In genomic region chr12:73111561-73112325, GRCm38 (mm10) we compare ENCODE assay signal across 8 mouse cellular contexts. TPM values are rescaled to one million over a fixed set of nuclear protein-coding genes. Genes with fewer than 3 reads are reported as not detected.
DNase-seq lines count a peak whose midpoint lies in the region; ATAC-seq and TF ChIP-seq lines count a peak whose summit lies in the region.

No protein-coding gene starts in this region.

- no peak for TF ChIP-seq POLR2A in embryonic fibroblast, embryonic 13.5 days (IDR thresholded peaks at IDR 0.05; ENCODE audit: low read depth, low read length)

- H3K4me2 ChIP-seq in heart, embryonic 11.5 days, result peak overlapping the region; percentile 99
- H3K4me2 ChIP-seq in limb, embryonic 11.5 days (ENCODE audit: low read depth, severe bottlenecking), result peak overlapping the region; percentile 95
- peak overlapping the region; percentile 100 for H3K4me2 ChIP-seq in midbrain, embryonic 13.5 days (replicated peaks)

- TF ChIP-seq CTCF in embryonic fibroblast, embryonic 13.5 days (IDR thresholded peaks at IDR 0.05; ENCODE audit: borderline replicate concordance, insufficient read depth, low read length), result no peak

- H3K27ac ChIP-seq in heart, embryonic 11.5 days (ENCODE audit: low read depth, low read length), result peak overlapping the region; percentile 77; the same call in 1 of the 2 replicates
- peak overlapping the region; percentile 76; the same call in 1 of the 2 replicates for H3K27ac ChIP-seq in embryonic fibroblast, embryonic 13.5 days (ENCODE audit: insufficient read depth, low read length)
- H3K27ac ChIP-seq in hindbrain, embryonic 10.5 days, result peak overlapping the region; percentile 92
- peak overlapping the region; percentile 99 for H3K27ac ChIP-seq in limb, embryonic 11.5 days (replicated peaks; ENCODE audit: low read depth, low read length)
- H3K27ac ChIP-seq in midbrain, embryonic 13.5 days, result no peak overlapping the region

- no peaks in the 10 kb centered on the region for H3K36me3 ChIP-seq in heart, embryonic 11.5 days (ENCODE audit: control insufficient read depth, insufficient read depth, low read length)
- peaks cover 18% of the 10 kb centered on the region for H3K36me3 ChIP-seq in hindbrain, embryonic 10.5 days
- H3K36me3 ChIP-seq in limb, embryonic 11.5 days (ENCODE audit: control insufficient read depth, insufficient read depth, low read length), result 0 out of 2 replicates have a peak, but pooled peaks cover 2% of the 10 kb centered on the region
- no peaks in the 10 kb centered on the region for H3K36me3 ChIP-seq in midbrain, embryonic 13.5 days

- no peak for DNase-seq in heart, adult 8-10 months (ENCODE audit: low spot score)
- DNase-seq in adrenal gland, adult 18-20 months (ENCODE audit: low spot score in 2 of 2), result peak; percentile 11 to 34
- peak; percentile 74 for DNase-seq in hindbrain, embryonic 10.5 days (ENCODE audit: low spot score)
- no peak for DNase-seq in limb, embryonic 11.5 days (ENCODE audit: low spot score)
- DNase-seq in urinary bladder, postnatal 36 days (ENCODE audit: low spot score in 2 of 2), result peak; percentile 30 to 34

- H3K9ac ChIP-seq in heart, embryonic 11.5 days (ENCODE audit: low read depth, low read length), result peak overlapping the region; percentile 86
- H3K9ac ChIP-seq in limb, embryonic 11.5 days (ENCODE audit: low read length), result peak overlapping the region; percentile 97
- peak overlapping the region; percentile 76 for H3K9ac ChIP-seq in midbrain, embryonic 13.5 days (replicated peaks)

- WGBS in heart, embryonic 11.5 days (ENCODE audit: insufficient replicate concordance), result under 1% methylated on average over 44 of the region's 44 CpGs
- under 1% methylated on average over 43 of the region's 44 CpGs for WGBS in hindbrain, embryonic 10.5 days
- WGBS in limb, embryonic 11.5 days, result under 1% methylated on average over 43 of the region's 44 CpGs
- WGBS in midbrain, embryonic 13.5 days, result under 1% methylated on average over 42 of the region's 44 CpGs

- no peaks in the 10 kb centered on the region for H3K27me3 ChIP-seq in heart, embryonic 11.5 days (ENCODE audit: control insufficient read depth, insufficient read depth, low read length)
- peaks cover 27% of the 10 kb centered on the region for H3K27me3 ChIP-seq in hindbrain, embryonic 10.5 days (ENCODE audit: insufficient read depth, poor library complexity, severe bottlenecking)
- no peaks in the 10 kb centered on the region for H3K27me3 ChIP-seq in limb, embryonic 11.5 days (ENCODE audit: control insufficient read depth, insufficient read depth, low read length)
- peaks cover 28% of the 10 kb centered on the region for H3K27me3 ChIP-seq in midbrain, embryonic 13.5 days

- ATAC-seq in heart, embryonic 11.5 days (replicated peaks; ENCODE audit: insufficient number of reproducible peaks, low FRiP score, low TSS enrichment), result 0 out of 2 replicates have a peak, but pooled peaks have one; percentile 28
- ATAC-seq in limb, embryonic 11.5 days (ENCODE audit: insufficient number of reproducible peaks, low FRiP score, low TSS enrichment, low read depth), result peak; percentile 22; the same call in 1 of the 2 replicates
- ATAC-seq in midbrain, embryonic 13.5 days, result peak; percentile 47

- H3K4me1 ChIP-seq in heart, embryonic 11.5 days (ENCODE audit: control insufficient read depth, insufficient read depth, low read length), result peaks cover 6% of the 10 kb centered on the region; the same call in 1 of the 2 replicates
- peaks cover 4% of the 10 kb centered on the region; the same call in 1 of the 2 replicates for H3K4me1 ChIP-seq in embryonic fibroblast, embryonic 13.5 days (ENCODE audit: control insufficient read depth, insufficient read depth, low read length)
- peaks cover 32% of the 10 kb centered on the region for H3K4me1 ChIP-seq in hindbrain, embryonic 10.5 days (replicated peaks)
- H3K4me1 ChIP-seq in limb, embryonic 11.5 days (ENCODE audit: control insufficient read depth, insufficient read depth, low read length), result peaks cover 23% of the 10 kb centered on the region
- peaks cover 22% of the 10 kb centered on the region for H3K4me1 ChIP-seq in midbrain, embryonic 13.5 days (replicated peaks)

- H3K4me3 ChIP-seq in heart, embryonic 11.5 days (ENCODE audit: low read depth, low read length), result peak overlapping the region; percentile 86
- peak overlapping the region; percentile 53 for H3K4me3 ChIP-seq in embryonic fibroblast, embryonic 13.5 days (ENCODE audit: insufficient read depth, low read length)
- H3K4me3 ChIP-seq in hindbrain, embryonic 10.5 days, result peak overlapping the region; percentile 85
- H3K4me3 ChIP-seq in limb, embryonic 11.5 days (ENCODE audit: low read depth, low read length), result peak overlapping the region; percentile 98
- H3K4me3 ChIP-seq in midbrain, embryonic 13.5 days (replicated peaks), result peak overlapping the region; percentile 75

- no peaks in the 10 kb centered on the region for H3K9me3 ChIP-seq in heart, embryonic 11.5 days (replicated peaks; ENCODE audit: control insufficient read depth, low read length)
- no peaks in the 10 kb centered on the region for H3K9me3 ChIP-seq in hindbrain, embryonic 10.5 days
- H3K9me3 ChIP-seq in limb, embryonic 11.5 days (ENCODE audit: control insufficient read depth, low read length), result no peaks in the 10 kb centered on the region
- H3K9me3 ChIP-seq in midbrain, embryonic 13.5 days, result no peaks in the 10 kb centered on the region

RNA-seq across cellular contexts. Expression of gene Six4, which starts 1.5 kb away (rescaled TPM):
- polyA plus RNA-seq in heart, embryonic 11.5 days (2014; fragmentation: Nextera tagmentation; extraction: Ambion mirVana), result 2.5 and 3.0 TPM in 2 replicates
- total RNA-seq in heart, adult 8-10 months (2022), result 1 to 10 TPM; 5.1 to 7.8 (median 6.7) TPM
- total RNA-seq in adrenal gland, adult 18-20 months (2021), result 1 to 10 TPM in 1 of 2 experiments, under 1 TPM in 1; 0.83 to 1.3 TPM
- 7.8 and 12.5 TPM in 2 replicates for polyA plus RNA-seq in embryonic fibroblast, embryonic 13.5 days (2011; ENCODE audit: insufficient read length, low read depth, missing spikeins)
- polyA plus RNA-seq in hindbrain, embryonic 10.5 days (2016; fragmentation: Nextera tagmentation; extraction: Ambion mirVana), result 5.0 and 8.6 TPM in 2 replicates
- 23.2 and 27.0 TPM in 2 replicates for polyA plus RNA-seq in limb, embryonic 11.5 days (2014; fragmentation: Nextera tagmentation; extraction: Ambion mirVana)
- 0.37 and 0.61 TPM in 2 replicates for polyA plus RNA-seq in midbrain, embryonic 13.5 days (2015; fragmentation: Nextera tagmentation; extraction: Ambion mirVana)

RNA-seq across cellular contexts. Expression of gene Mnat1, which starts 11.8 kb away (rescaled TPM):
- polyA plus RNA-seq in heart, embryonic 11.5 days (2014; fragmentation: Nextera tagmentation; extraction: Ambion mirVana), result 32.6 and 32.8 TPM in 2 replicates
- total RNA-seq in heart, adult 8-10 months (2022), result 10 to 100 TPM; 18.1 to 22.3 (median 20.5) TPM
- total RNA-seq in adrenal gland, adult 18-20 months (2021), result 10 to 100 TPM; 15.0 to 16.6 TPM
- polyA plus RNA-seq in embryonic fibroblast, embryonic 13.5 days (2011; ENCODE audit: insufficient read length, low read depth, missing spikeins), result 39.4 and 40.0 TPM in 2 replicates
- 29.1 and 36.3 TPM in 2 replicates for polyA plus RNA-seq in hindbrain, embryonic 10.5 days (2016; fragmentation: Nextera tagmentation; extraction: Ambion mirVana)
- polyA plus RNA-seq in limb, embryonic 11.5 days (2014; fragmentation: Nextera tagmentation; extraction: Ambion mirVana), result 50.4 and 51.6 TPM in 2 replicates
- polyA plus RNA-seq in midbrain, embryonic 13.5 days (2015; fragmentation: Nextera tagmentation; extraction: Ambion mirVana), result 18.8 and 19.2 TPM in 2 replicates

RNA-seq across cellular contexts. Expression of gene Six1, which starts 58.1 kb away (rescaled TPM):
- 1.3 and 2.3 TPM in 2 replicates for polyA plus RNA-seq in heart, embryonic 11.5 days (2014; fragmentation: Nextera tagmentation; extraction: Ambion mirVana)
- total RNA-seq in heart, adult 8-10 months (2022), result 1 to 10 TPM; 1.6 to 3.6 (median 2.9) TPM
- total RNA-seq in adrenal gland, adult 18-20 months (2021), result 1 to 10 TPM; 1.8 to 8.8 TPM
- polyA plus RNA-seq in embryonic fibroblast, embryonic 13.5 days (2011; ENCODE audit: insufficient read length, low read depth, missing spikeins), result 17.4 and 31.3 TPM in 2 replicates
- polyA plus RNA-seq in hindbrain, embryonic 10.5 days (2016; fragmentation: Nextera tagmentation; extraction: Ambion mirVana), result 21.1 and 33.5 TPM in 2 replicates
- 58.5 and 66.4 TPM in 2 replicates for polyA plus RNA-seq in limb, embryonic 11.5 days (2014; fragmentation: Nextera tagmentation; extraction: Ambion mirVana)
- polyA plus RNA-seq in midbrain, embryonic 13.5 days (2015; fragmentation: Nextera tagmentation; extraction: Ambion mirVana), result 0.64 and 0.70 TPM in 2 replicates

Comparison
In these comparisons a context has a peak if more than half of its experiments do, and no peak if none do; other contexts are left out.
1. DNase-seq: peak in adrenal gland, adult 18-20 months (2 of 2), hindbrain, embryonic 10.5 days (single experiment) and urinary bladder, postnatal 36 days (2 of 2); none in heart, adult 8-10 months (single experiment) and limb, embryonic 11.5 days (single experiment).
2. Peak in every context shown above with its lines, with median percentiles within 50 percentile points of each other: ATAC-seq, H3K4me2 ChIP-seq, H3K4me3 ChIP-seq and H3K9ac ChIP-seq.